Mouse (Mus musculus) testis, postnatal 10 days (tissue): ENCODE data around the gene Bnip2.

Experiments
- DNase-seq: peaks from one replicate; pipeline ENCODE4 v3.0.0; 2021; ENCODE audit warnings: low spot score

The Bnip2 gene

GRCm38 (mm10) chr9:69989303-69990121, at the start of gene Bnip2:
Bnip2 (plus strand) TSS chr9:69989466.
- DNase-seq = peak; percentile 99

DNA sequence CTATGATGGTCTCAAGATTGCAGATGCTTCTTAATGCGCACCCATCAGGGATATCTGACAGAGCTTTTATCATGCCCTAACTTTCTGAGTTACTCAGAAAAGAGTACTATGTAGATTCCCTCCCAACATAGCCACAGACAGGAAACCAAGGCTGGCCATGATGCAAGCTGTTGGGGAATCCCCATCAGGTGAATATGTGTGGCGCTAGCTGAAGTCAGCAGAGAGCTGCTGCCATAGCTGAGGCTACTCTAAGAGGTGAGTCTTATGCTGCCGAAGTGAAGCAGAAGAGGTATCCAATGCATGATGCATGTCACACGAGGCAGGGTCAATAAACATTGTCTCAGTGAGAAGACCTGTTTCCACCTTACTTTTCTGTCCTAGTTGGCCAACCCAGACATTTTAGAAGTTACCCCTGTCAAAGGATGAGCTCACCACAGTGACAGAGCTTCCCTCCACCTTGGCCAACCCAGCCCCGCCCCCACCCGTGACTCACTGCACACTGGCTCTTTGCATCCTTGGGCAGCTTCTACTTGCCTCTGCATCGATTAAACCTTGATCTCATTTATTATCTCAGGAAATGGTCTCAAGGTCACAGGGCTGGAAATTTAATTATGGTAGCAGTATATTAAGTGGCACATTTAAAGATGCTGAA, 48.3 kb upstream of the Bnip2 start:
- no peak for DNase-seq

DNA sequence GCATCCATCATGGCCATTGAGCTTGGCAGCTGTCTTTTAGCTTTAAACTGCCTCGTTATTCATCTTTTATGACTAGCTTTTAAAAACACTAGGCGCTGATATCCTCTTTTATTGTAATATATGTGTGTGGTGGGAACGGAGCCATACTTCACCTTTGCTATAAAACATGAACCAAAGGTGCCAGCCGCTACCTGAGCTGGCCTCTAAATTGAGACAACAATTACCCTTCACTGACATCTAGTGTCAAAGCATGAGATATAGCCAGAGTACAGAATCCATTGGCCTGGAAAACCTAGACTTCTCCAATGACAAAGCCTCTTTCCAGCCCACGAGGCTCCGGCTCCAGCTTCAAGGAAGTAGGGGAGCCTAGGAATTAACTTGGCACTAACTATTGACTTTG, 47.7 kb upstream of the Bnip2 start:
- DNase-seq = peak; percentile 27

- DNase-seq = peak; percentile 79
Measured at GRCm38 (mm10) chr9:69948964-69949363, 40.3 kb upstream of the Bnip2 start.

DNA sequence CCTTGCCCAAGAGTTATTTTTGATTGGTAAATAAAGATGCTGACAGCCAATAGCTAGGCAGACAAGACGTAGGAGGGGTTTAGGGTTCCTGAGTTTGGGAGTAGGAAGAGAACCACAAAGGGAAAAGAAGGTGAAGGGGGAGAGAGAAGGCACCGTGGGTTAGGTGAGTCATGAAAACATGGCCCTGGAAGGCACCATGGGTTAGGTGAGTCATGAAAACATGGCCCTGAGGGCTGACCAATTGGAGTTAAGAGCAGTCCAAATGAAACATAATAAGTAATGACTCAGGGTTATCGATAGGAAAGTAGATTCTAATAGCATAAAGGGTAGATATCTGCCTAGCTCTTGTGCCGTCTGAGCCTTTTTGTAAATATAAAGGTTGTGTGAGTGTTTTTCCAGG, 39.6 kb upstream of the Bnip2 start:
- DNase-seq = no peak

DNA sequence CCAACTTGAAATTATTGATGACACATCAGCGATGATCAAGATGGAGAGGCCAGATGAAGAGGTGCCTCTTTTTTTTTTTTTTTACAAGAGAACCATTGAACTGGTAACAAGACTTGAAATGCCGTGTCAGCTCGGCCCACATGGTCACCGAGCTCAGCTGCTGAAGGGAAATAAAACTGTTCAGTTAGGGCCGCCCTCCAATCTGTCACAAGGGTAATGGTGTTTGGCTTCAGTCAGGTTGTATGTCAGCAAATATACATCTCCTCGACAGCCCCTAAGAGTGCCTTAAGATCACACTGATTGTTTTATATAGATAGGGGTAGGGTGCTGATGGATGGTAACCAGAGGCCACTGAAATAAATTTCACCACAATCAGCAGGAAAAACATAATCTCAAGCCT, 28.3 kb upstream of the Bnip2 start:
- DNase-seq = no peak

DNA sequence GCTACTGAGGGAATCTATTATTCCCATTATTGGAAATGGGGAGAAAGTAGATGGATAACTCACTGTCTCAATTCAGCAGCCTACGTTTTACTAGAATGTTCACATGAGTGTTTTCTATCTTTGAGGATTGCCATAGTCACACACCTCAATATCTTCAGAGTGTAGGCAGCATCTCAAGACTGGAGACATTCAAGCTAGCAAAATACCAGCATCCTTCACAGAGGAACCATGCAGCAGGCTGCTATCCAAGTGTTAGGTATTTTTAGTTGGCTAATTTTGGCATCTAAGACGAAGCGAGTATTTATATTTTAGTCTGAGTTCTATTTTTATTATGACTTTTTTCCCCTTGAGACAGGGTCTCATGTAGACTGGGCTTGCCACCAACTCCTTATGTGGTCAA, 24.9 kb upstream of the Bnip2 start:
- no peak for DNase-seq

- DNase-seq = no peak
Measured at GRCm38 (mm10) chr9:69985526-69985925, 3.7 kb upstream of the Bnip2 start.

DNA sequence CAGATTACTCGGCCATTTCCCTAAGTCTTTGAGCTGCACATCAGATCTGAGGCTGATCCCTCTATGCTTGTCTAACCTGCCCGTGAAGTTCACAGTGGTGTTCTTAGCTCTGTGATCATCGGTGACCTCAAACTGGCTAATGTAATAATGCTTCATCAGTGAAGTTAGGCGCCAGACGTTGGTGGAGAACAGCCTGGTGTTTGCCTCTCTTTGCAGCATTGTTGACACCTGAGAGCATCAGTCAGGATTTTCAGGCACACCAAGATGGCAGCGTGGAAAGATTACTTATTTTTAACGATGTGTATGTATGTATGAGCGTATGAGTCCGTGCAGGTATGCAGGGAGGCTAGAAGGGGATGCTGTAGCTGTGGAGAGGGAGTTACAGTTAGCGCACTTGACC, 3.2 kb upstream of the Bnip2 start:
- no peak for DNase-seq

GRCm38 (mm10) chr9:69986571-69986970, 2.7 kb upstream of the Bnip2 start:
- DNase-seq = no peak

DNA sequence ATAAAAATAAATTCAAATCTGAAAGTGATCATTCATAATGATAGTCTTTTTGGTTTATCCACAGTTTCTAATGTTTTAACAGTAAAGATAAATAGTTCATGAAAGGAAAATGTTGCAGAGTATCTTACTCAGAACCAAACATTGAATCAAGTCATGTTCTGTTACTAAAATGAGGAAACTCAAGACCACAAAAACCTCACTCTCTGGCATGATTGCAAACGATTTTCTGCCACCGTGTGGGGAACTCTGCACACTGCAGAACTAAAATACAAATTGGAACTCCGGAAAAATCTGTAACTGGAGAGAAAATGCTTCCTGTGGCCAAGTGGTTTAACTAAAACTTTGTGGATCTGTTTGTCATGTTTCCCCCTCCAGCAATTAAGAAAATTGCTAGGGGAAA, 1.7 kb upstream of the Bnip2 start:
- peak; percentile 79 for DNase-seq

DNA sequence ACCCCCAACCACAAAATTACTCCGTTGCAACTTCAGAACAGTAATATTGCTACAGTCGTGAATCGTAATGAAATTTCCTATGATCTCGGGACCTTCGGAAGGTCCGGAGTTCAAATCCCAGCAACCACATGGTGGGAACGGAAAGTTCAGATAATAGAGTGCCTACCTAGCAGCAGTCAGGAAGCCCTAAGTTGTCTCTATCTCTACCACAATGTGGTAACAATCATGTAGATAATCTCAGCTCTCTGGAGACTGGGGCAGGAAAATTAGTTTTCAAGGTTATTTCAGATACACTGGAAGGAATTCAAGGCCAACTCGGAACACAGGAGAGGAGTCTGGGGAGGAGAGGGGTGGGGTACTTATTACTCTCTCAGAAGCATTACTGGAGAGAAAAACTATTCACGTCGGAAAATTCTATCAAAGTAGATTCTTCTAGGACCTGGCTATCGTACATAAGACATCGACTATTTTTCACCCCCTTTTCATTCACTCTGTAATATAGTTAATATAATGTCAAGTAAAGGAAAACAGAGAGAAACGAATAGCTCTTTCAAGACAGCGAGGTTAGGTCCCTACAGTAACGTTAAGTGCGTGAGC, 462 bp upstream of the Bnip2 start:
- no peak for DNase-seq

DNA sequence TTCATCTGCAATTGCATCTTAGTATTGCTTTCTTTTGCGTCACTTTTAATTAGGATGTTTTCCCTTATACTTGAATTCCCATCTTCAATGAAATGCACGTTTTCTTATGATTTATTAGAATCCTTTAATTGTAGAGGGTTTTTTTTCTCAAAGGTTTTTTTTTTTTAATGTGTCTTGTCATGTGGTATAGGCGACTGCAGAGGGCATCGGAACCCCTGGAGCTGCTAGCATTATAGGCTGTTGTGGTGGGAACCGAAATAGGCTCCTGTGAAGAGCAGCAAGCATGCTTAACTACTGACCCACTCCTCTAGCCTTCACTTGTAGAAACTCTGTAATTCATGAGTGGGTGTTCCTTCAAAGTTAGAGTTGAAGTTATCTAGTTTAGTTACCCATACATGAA, 1.1 kb downstream of the Bnip2 start:
- DNase-seq = no peak

- DNase-seq = no peak
Measured at GRCm38 (mm10) chr9:69992841-69993277, 3.6 kb downstream of the Bnip2 start.

GRCm38 (mm10) chr9:69993479-69993878, 4.2 kb downstream of the Bnip2 start:
- DNase-seq = no peak

DNA sequence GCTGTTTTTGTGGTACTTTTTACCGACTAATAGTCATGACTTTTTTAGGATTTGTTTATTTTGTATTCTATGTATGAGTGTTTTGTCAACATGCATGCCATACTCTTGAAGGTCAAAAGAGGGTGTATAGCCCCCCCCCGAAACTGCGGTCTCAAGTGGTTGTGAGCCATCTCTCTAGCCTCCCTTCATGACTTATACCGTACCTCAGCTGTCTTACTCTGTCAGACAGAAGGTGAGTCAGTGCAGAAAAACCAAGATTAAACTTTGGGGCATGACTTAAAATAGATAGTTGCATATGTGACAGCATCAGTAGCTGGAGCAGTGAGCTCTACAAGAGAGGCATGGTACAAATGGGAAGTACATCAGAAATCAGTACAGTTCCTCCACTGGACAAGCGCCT, 5.3 kb downstream of the Bnip2 start:
- no peak for DNase-seq

DNA sequence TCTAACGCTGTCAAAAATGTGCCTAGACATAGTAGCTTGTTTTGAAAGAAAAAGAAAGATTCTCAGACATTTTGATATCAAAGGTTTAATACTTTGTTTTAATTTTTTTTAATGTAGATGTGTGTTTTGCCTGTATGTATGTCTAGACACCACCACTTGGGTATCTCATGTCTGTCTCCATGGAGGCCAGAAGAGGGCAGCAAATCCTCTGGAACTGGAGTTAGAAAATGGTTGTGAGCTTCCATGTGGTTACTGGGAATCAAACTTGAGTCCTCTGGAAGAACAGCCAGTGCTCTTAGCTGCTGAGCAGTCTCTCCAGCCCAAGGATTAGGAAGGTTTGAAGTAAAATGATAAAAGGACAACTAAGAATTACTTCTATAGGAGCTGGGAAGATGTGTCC, 10.1 kb downstream of the Bnip2 start:
- DNase-seq = no peak

- no peak for DNase-seq
Measured at GRCm38 (mm10) chr9:70003516-70003915, 14.2 kb downstream of the Bnip2 start.

GRCm38 (mm10) chr9:70006984-70007383, 17.7 kb downstream of the Bnip2 start:
- DNase-seq = no peak

- no peak for DNase-seq
Measured at GRCm38 (mm10) chr9:70007506-70008248, 18.4 kb downstream of the Bnip2 start.

DNA sequence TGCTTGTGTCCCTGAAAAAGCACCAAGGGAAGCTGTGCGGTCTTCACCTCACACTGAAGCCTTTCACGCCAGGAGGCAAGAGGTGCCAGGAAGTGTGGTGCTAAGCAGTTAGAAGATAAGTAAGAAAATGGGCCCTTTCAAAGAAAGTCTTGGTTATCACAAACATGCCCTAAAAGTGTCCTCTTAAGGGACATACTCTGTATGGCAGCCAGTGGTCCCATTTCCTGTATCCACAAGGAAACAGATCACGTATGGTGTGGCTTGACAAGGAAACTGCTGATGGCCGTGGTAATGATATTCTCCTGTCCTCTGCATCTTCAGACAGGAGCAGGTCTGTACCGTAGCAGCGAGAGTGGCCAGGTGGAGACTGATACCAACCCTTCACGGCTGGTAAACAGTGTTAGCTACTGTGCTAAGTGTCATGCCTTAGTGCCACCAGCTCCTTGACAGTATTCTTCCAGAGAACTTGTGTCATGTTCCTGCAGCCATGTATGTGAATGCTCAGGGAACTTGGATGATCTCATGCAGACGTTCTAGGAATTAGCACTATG, 20.6 kb downstream of the Bnip2 start:
- DNase-seq = no peak

GRCm38 (mm10) chr9:70010781-70011473, 21.7 kb downstream of the Bnip2 start:
- DNase-seq = no peak
